Mouse (Mus musculus): ENCODE results near the gene Klhl32.
A peak's percentile ranks its signal among the peaks of the same experiment; 100 is the strongest.

The Klhl32 gene

GRCm38 (mm10) chr4:24626686-24627085, 224.2 kb downstream of the Klhl32 start:
- DNase-seq = no peak

- DNase-seq = no peak
These were observed 224.9 kb downstream of the Klhl32 start for GRCm38 (mm10) chr4:24625951-24626584.

- DNase-seq = no peak
These were observed 229.3 kb downstream of the Klhl32 start for GRCm38 (mm10) chr4:24621422-24622187.

GRCm38 (mm10) chr4:24620440-24620839, 230.5 kb downstream of the Klhl32 start:
- DNase-seq = peak; percentile 18

GRCm38 (mm10) chr4:24620005-24620404, 230.9 kb downstream of the Klhl32 start:
- DNase-seq = no peak

GRCm38 (mm10) chr4:24609564-24609963, 241.4 kb downstream of the Klhl32 start:
- DNase-seq = no peak

GRCm38 (mm10) chr4:24609085-24609484, 241.8 kb downstream of the Klhl32 start:
- DNase-seq = peak; percentile 9

GRCm38 (mm10) chr4:24601711-24602110, 249.2 kb downstream of the Klhl32 start:
- no peak for DNase-seq

GRCm38 (mm10) chr4:24598637-24599036, 252.3 kb downstream of the Klhl32 start:
- DNase-seq = no peak

GRCm38 (mm10) chr4:24596942-24597611, 253.8 kb downstream of the Klhl32 start:
- DNase-seq = no peak

GRCm38 (mm10) chr4:24594824-24595223, 256.1 kb downstream of the Klhl32 start:
- DNase-seq = no peak

- no peak for DNase-seq
These were observed 266.9 kb downstream of the Klhl32 start for GRCm38 (mm10) chr4:24583997-24584396.

GRCm38 (mm10) chr4:24582295-24582694, 268.6 kb downstream of the Klhl32 start:
- no peak for DNase-seq

- peak; percentile 8 for DNase-seq
These were observed 273.3 kb downstream of the Klhl32 start for GRCm38 (mm10) chr4:24577594-24577993.

GRCm38 (mm10) chr4:24574276-24574675, 276.6 kb downstream of the Klhl32 start:
- DNase-seq = peak; percentile 78

GRCm38 (mm10) chr4:24568989-24569556, 281.9 kb downstream of the Klhl32 start:
- no peak for DNase-seq

- DNase-seq = no peak
These were observed 282.9 kb downstream of the Klhl32 start for GRCm38 (mm10) chr4:24568026-24568425.
